Mouse (Mus musculus): Measurements from ENCODE around the gene Def6.
A peak's percentile ranks its signal among the peaks of the same experiment; 100 is the strongest.

DNA sequence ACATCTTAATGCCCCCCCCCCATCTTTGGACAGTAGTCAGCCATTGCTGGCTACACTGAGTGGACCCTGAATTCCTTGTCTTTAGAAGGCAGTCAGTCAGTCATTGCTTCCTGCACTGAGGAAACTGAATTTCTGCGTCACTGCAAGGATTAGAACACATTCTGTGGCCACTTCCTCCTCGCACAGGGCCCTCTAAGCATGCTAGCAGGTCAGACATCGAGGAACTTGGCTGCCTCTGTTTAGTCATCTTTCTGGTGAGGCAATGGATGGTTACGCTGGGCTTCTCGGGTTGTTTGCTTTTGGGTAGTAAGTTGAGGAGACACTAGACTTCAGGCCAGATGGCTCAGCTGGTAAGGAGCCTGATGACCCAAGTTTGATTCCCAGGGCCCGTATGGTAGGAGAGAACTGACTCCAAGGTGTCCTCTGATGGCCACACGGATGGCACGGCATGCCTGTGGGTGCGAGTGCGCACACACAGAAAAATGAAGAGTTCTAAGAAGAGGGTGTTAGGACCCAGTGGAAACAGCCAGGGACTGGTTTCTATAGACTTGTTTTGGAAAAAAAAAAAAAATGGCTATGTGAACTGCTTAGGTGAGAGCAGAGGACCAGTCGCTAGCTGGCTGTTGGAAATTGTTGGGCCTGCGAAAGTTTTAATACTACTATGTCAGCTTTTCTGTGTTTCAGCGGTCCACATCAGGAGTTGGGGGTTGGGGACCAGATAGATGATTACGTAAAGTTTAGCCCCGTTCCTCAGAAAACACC is 26.6 kb upstream of the Def6 start:
- no peak for TF ChIP-seq ZC3H11A (IDR thresholded peaks at IDR 0.05; ENCODE audit: borderline replicate concordance, low read depth, low read length)
- 0 out of 2 replicates have a peak, but pooled peaks have one; percentile 18 for TF ChIP-seq ZNF384 (IDR thresholded peaks at IDR 0.05; ENCODE audit: low read depth, low read length)
- TF ChIP-seq MAFK (IDR thresholded peaks at IDR 0.05; ENCODE audit: insufficient read depth, low read depth, low read length) = no peak

All from ES-E14 (cell line).